8 mouse cellular contexts compared by ENCODE assay signal in the genomic region with DNA sequence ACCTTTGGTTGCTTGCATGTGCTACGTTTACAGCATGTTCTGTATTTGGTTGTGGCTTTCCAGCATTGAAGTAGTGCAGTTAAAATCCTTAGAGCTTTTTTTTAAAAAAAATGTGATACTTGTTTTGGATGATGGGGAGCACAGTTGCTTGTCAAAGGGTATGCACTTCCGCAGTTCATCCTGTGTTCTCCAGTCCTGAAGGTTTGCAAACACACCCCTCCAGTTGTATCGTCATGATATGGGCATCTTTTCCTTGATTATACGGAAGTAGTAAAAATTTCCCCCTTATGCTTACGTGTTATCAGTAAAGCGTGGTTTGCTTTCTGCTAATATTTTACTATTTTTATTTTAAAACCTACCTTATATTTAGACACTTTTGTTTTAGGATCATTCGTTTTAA. TPM values are rescaled to one million over a fixed set of nuclear protein-coding genes. Genes with fewer than 3 reads are reported as not detected.
DNase-seq lines count a peak whose midpoint lies in the region; ATAC-seq and TF ChIP-seq lines count a peak whose summit lies in the region.

No protein-coding gene starts in this region.

- H3K27ac ChIP-seq in forebrain, embryonic 16.5 days (ENCODE audit: low read length), result no peak overlapping the region
- peak overlapping the region; percentile 88 for H3K27ac ChIP-seq in liver, embryonic 14.5 days

- H3K36me3 ChIP-seq in erythroblast, embryonic 14.5 days (ENCODE audit: control insufficient read depth), result peaks cover 23% of the 10 kb centered on the region
- H3K36me3 ChIP-seq in forebrain, embryonic 16.5 days (ENCODE audit: control insufficient read depth, insufficient read depth), result peaks cover 3% of the 10 kb centered on the region; the same call in 1 of the 2 replicates
- peaks cover 5% of the 10 kb centered on the region for H3K36me3 ChIP-seq in liver, embryonic 14.5 days (replicated peaks; ENCODE audit: control insufficient read depth, insufficient read depth, low read depth)

- H3K9ac ChIP-seq in forebrain, embryonic 16.5 days (replicated peaks; ENCODE audit: low read depth, low read length), result peak overlapping the region; percentile 87
- peak overlapping the region; percentile 99 for H3K9ac ChIP-seq in liver, embryonic 14.5 days (replicated peaks)

- TF ChIP-seq EP300 in liver, embryonic 14.5 days (IDR thresholded peaks at IDR 0.05; ENCODE audit: low read depth), result no peak

- peak; percentile 50 for DNase-seq in CD4-positive helper T cell, adult 2 months (ENCODE audit: low read depth, low spot score)
- DNase-seq in liver, embryonic 14.5 days (ENCODE audit: low read depth in 3 of 3, low spot score in 3 of 3), result peak in 2 of 3 experiments; percentile 12 to 36
- DNase-seq in adrenal gland, postnatal 10 days, result no peak
- DNase-seq in urinary bladder, postnatal 36 days (ENCODE audit: low spot score in 2 of 2), result no peak
- no peak for DNase-seq in retina, postnatal 1 day

- no peak for TF ChIP-seq CTCF in liver, embryonic 14.5 days (IDR thresholded peaks at IDR 0.05; ENCODE audit: low read depth)

- WGBS in forebrain, embryonic 16.5 days, result 41% methylated on average over 7 of the region's 7 CpGs
- 11% methylated on average over 7 of the region's 7 CpGs for WGBS in liver, embryonic 14.5 days (ENCODE audit: insufficient replicate concordance)

- H3K27me3 ChIP-seq in erythroblast, embryonic 14.5 days (ENCODE audit: control insufficient read depth), result peaks cover 3% of the 10 kb centered on the region; the same call in 1 of the 2 replicates
- H3K27me3 ChIP-seq in forebrain, embryonic 16.5 days (replicated peaks; ENCODE audit: control insufficient read depth, insufficient read depth, low read length), result no peaks in the 10 kb centered on the region
- H3K27me3 ChIP-seq in liver, embryonic 14.5 days (ENCODE audit: control insufficient read depth, insufficient read depth, low read length), result no peaks in the 10 kb centered on the region

- peaks cover 33% of the 10 kb centered on the region for H3K4me1 ChIP-seq in erythroblast, embryonic 14.5 days (ENCODE audit: control insufficient read depth)
- H3K4me1 ChIP-seq in forebrain, embryonic 16.5 days (replicated peaks; ENCODE audit: control insufficient read depth, insufficient read depth, low read length), result peaks cover 19% of the 10 kb centered on the region
- H3K4me1 ChIP-seq in liver, embryonic 14.5 days (replicated peaks; ENCODE audit: control insufficient read depth in 2 of 2, insufficient read depth in 2 of 2, low read length in 1 of 2), result peaks cover 6 to 10% of the 10 kb centered on the region in 2 experiments

- no peak for ATAC-seq in erythroblast, adult 5-6 weeks (replicated peaks; ENCODE audit: low FRiP score, poor library complexity, severe bottlenecking)
- no peak for ATAC-seq in forebrain, embryonic 16.5 days
- ATAC-seq in liver, embryonic 14.5 days (ENCODE audit: insufficient read depth), result no peak

- peak overlapping the region; percentile 95 for H3K4me3 ChIP-seq in erythroblast, embryonic 14.5 days (replicated peaks)
- H3K4me3 ChIP-seq in forebrain, embryonic 16.5 days (replicated peaks; ENCODE audit: low read length), result peak overlapping the region; percentile 84
- H3K4me3 ChIP-seq in liver, embryonic 14.5 days (ENCODE audit: insufficient read depth in 1 of 2, low read depth in 2 of 2, low read length in 2 of 2), result peak overlapping the region; percentile 80 to 94

- no peaks in the 10 kb centered on the region for H3K9me3 ChIP-seq in erythroblast, embryonic 14.5 days (ENCODE audit: control insufficient read depth, low read length)
- no peaks in the 10 kb centered on the region for H3K9me3 ChIP-seq in forebrain, embryonic 16.5 days (ENCODE audit: control insufficient read depth, low read length)
- H3K9me3 ChIP-seq in liver, embryonic 14.5 days (ENCODE audit: control insufficient read depth, low read length), result no peaks in the 10 kb centered on the region

- H3K4me2 ChIP-seq in forebrain, embryonic 16.5 days (ENCODE audit: low read length), result peak overlapping the region; percentile 63
- peak overlapping the region; percentile 96 for H3K4me2 ChIP-seq in liver, embryonic 14.5 days (ENCODE audit: low read depth)

RNA-seq across cellular contexts. Expression of a gene that starts 1.0 kb away (rescaled TPM):
- 0.11 and 0.19 TPM in 2 replicates for polyA plus RNA-seq in erythroblast, embryonic 14.5 days (2012)
- total RNA-seq in erythroblast, adult 5-6 weeks (2015; ENCODE audit: low replicate concordance), result 10.0 and 17.3 TPM in 2 replicates
- 13.0 and 17.7 TPM in 2 replicates for total RNA-seq in erythroblast, adult 5-6 weeks (2017; ENCODE audit: low replicate concordance)
- polyA plus RNA-seq in forebrain, embryonic 16.5 days (2015; fragmentation: Nextera tagmentation; extraction: Ambion mirVana), result 69.9 and 74.6 TPM in 2 replicates
- 10.5 and 13.7 TPM in 2 replicates for polyA plus RNA-seq in liver, embryonic 14.5 days (2012; rRNA removed)
- polyA plus RNA-seq in liver, embryonic 14.5 days (2014; fragmentation: Nextera tagmentation; extraction: Ambion mirVana), result 17.7 and 21.8 TPM in 2 replicates
- 10 to 100 TPM; 33.7 to 40.9 TPM for total RNA-seq in adrenal gland, postnatal 10 days (2021)

RNA-seq across cellular contexts. Expression of a gene that starts 13.7 kb away (rescaled TPM):
- 0.01 TPM in 1 of 2 replicates, not detected in the other for polyA plus RNA-seq in erythroblast, embryonic 14.5 days (2012)
- total RNA-seq in erythroblast, adult 5-6 weeks (2015; ENCODE audit: low replicate concordance), result not detected in 2 replicates
- under 0.01 TPM in 1 of 2 replicates, not detected in the other for total RNA-seq in erythroblast, adult 5-6 weeks (2017; ENCODE audit: low replicate concordance)
- polyA plus RNA-seq in forebrain, embryonic 16.5 days (2015; fragmentation: Nextera tagmentation; extraction: Ambion mirVana), result 3.5 and 3.8 TPM in 2 replicates
- polyA plus RNA-seq in liver, embryonic 14.5 days (2012; rRNA removed), result 0.11 and 0.13 TPM in 2 replicates
- polyA plus RNA-seq in liver, embryonic 14.5 days (2014; fragmentation: Nextera tagmentation; extraction: Ambion mirVana), result 0.14 and 0.27 TPM in 2 replicates
- 1 to 10 TPM in 1 of 2 experiments, under 1 TPM in 1; 0.99 to 1.2 TPM for total RNA-seq in adrenal gland, postnatal 10 days (2021)

Comparison
In these comparisons a context has a peak if more than half of its experiments do, and no peak if none do; other contexts are left out.
1. DNase-seq: peak in CD4-positive helper T cell, adult 2 months (single experiment) and liver, embryonic 14.5 days (2 of 3); none in adrenal gland, postnatal 10 days (single experiment), urinary bladder, postnatal 36 days (0 of 2) and retina, postnatal 1 day (single experiment).
2. Peak in every context shown above with its lines, with median percentiles within 50 percentile points of each other: H3K4me3 ChIP-seq.